Mouse (Mus musculus) lung, embryonic 14.5 days (tissue): Measurements from ENCODE around the gene Selenon. TPM values are rescaled to one million over a fixed set of nuclear protein-coding genes. Genes with fewer than 3 reads are reported as not detected.

Source experiments
- ATAC-seq: fragments of 200-750 bp; cut with Nextera tagmentation; 2 replicates; pipeline ENCODE4 v1.8.0; 2017; ENCODE audit warnings: mild to moderate bottlenecking, moderate TSS enrichment, moderate library complexity; ENCODE audit not compliant: insufficient read depth
- DNase-seq: peaks from one replicate; pipeline ENCODE4 v3.0.0-alpha.2; 2015
- H3K27ac ChIP-seq: fragments of 300-500 bp; sonication (generic); 2 replicates; pipeline ENCODE4 v1.5.1; 2014; ENCODE audit warnings: low read depth, mild to moderate bottlenecking, moderate library complexity
- H3K27me3 ChIP-seq: fragments of 300-500 bp; sonication (generic); 2 replicates; pipeline ENCODE4 v1.6.1; 2014; ENCODE audit warnings: low read length, control low read depth; ENCODE audit not compliant: insufficient read depth
- H3K36me3 ChIP-seq: fragments of 300-500 bp; sonication (generic); 2 replicates; pipeline ENCODE4 v1.6.1; 2014; ENCODE audit warnings: control low read depth; ENCODE audit not compliant: insufficient read depth
- H3K4me1 ChIP-seq: fragments of 300-500 bp; sonication (generic); 2 replicates; pipeline ENCODE4 v1.6.1; 2014; ENCODE audit warnings: antibody characterized with exemption, control low read depth; ENCODE audit not compliant: insufficient read depth
- H3K4me2 ChIP-seq: fragments of 300-500 bp; sonication (generic); 2 replicates; pipeline ENCODE4 v1.6.1; 2014; ENCODE audit warnings: mild to moderate bottlenecking
- H3K4me3 ChIP-seq: fragments of 300-500 bp; sonication (generic); 2 replicates; pipeline ENCODE4 v1.5.1; 2014; ENCODE audit warnings: low read depth, low read length
- H3K9ac ChIP-seq: fragments of 300-500 bp; sonication (generic); 2 replicates; pipeline ENCODE4 v1.6.1; 2014
- H3K9me3 ChIP-seq: fragments of 300-500 bp; sonication (generic); 2 replicates; pipeline ENCODE4 v1.6.1; 2016; ENCODE audit warnings: low read depth, low read length, control low read depth
- CTCF ChIP-seq: IDR thresholded peaks from 2 replicates; pipeline ENCODE4 v1.5.1; 2016; ENCODE audit warnings: antibody characterized with exemption, low read depth
- WGBS: fragments of 180-500 bp; shearing (Covaris S2); extraction: QIAGEN DNeasy Blood & Tissue Kit; methylation state at CpG from one replicate; pipeline ENCODE4 v1.1.7; 2014; 5-methylcytosine and 5-hydroxymethylcytosine counted together
- polyA plus RNA-seq: library from polyadenylated mRNA; unstranded; fragments of >200 nt; fragmentation: Nextera tagmentation; extraction: Ambion mirVana; gene quantifications from 2 replicates; pipeline ENCODE4 v1.2.1, GENCODE M21; 2014

Gene Selenon
- polyA plus RNA-seq, 1 experiment from 2014 or later: 62.0 TPM

- ATAC-seq: no peak
- H3K36me3 ChIP-seq: no peaks in the 10 kb centered on the region
- H3K4me2 ChIP-seq: no peak overlapping the region
These were observed 5.8 kb upstream of the Selenon start for GRCm38 (mm10) chr4:134557626-134558249.

GRCm38 (mm10) chr4:134555956-134556580, 4.1 kb upstream of the Selenon start:
- no peak for DNase-seq
- no peak overlapping the region for H3K4me3 ChIP-seq
- H3K9ac ChIP-seq: no peak overlapping the region
- 71% methylated on average over 8 of the region's 8 CpGs for WGBS
- no peak overlapping the region for H3K4me2 ChIP-seq
- H3K9me3 ChIP-seq: no peaks in the 10 kb centered on the region
- H3K27ac ChIP-seq: no peak overlapping the region
- peak; percentile 50; the same call in 1 of the 2 replicates for TF ChIP-seq CTCF
- no peaks in the 10 kb centered on the region for H3K4me1 ChIP-seq
- no peaks in the 10 kb centered on the region for H3K27me3 ChIP-seq
- H3K36me3 ChIP-seq: no peaks in the 10 kb centered on the region
- no peak for ATAC-seq

More at GRCm38 (mm10) chr4:134557626-134558249, 5.8 kb upstream of the Selenon start:
- H3K9ac ChIP-seq: no peak overlapping the region
- no peaks in the 10 kb centered on the region for H3K4me1 ChIP-seq
- no peaks in the 10 kb centered on the region for H3K27me3 ChIP-seq
- no peak overlapping the region for H3K27ac ChIP-seq
- 16% methylated on average over 15 of the region's 16 CpGs for WGBS
- TF ChIP-seq CTCF: no peak
- DNase-seq: no peak
- H3K4me3 ChIP-seq: no peak overlapping the region
- no peaks in the 10 kb centered on the region for H3K9me3 ChIP-seq

- DNase-seq (no peak), ATAC-seq (no peak)
- no peaks in the 10 kb centered on the region for H3K27me3 ChIP-seq
- H3K27ac ChIP-seq: no peak overlapping the region
- H3K4me3 ChIP-seq: no peak overlapping the region
- 0 out of 2 replicates have a peak, but pooled peaks cover 2% of the 10 kb centered on the region for H3K4me1 ChIP-seq
- TF ChIP-seq CTCF: no peak
- no peak overlapping the region for H3K9ac ChIP-seq
- H3K36me3 ChIP-seq: peaks cover 18% of the 10 kb centered on the region
- H3K9me3 ChIP-seq: peaks cover 6% of the 10 kb centered on the region; the same call in 1 of the 2 replicates
- WGBS: 68% methylated on average over 1 of the region's 1 CpGs
- no peak overlapping the region for H3K4me2 ChIP-seq
These were observed 1.7 kb upstream of the Selenon start for GRCm38 (mm10) chr4:134553631-134554030.

- Histone ChIP-seq H3K4me1 (0 out of 2 replicates have a peak, but pooled peaks cover 3% of the 10 kb centered on the region), H3K4me2 (no peak overlapping the region), H3K9me3 (peaks cover 6% of the 10 kb centered on the region; the same call in 1 of the 2 replicates), H3K4me3 (no peak overlapping the region), H3K9ac (no peak overlapping the region), H3K36me3 (peaks cover 50% of the 10 kb centered on the region), H3K27ac (no peak overlapping the region), H3K27me3 (no peaks in the 10 kb centered on the region)
- 97% methylated on average over 8 of the region's 8 CpGs for WGBS
- TF ChIP-seq CTCF: peak; percentile 34
- ATAC-seq (no peak), DNase-seq (no peak)
These were observed 2.1 kb downstream of the Selenon start for GRCm38 (mm10) chr4:134549899-134550298.

- peak overlapping the region; percentile 11; the same call in 1 of the 2 replicates for H3K9ac ChIP-seq
- H3K4me3 ChIP-seq: no peak overlapping the region
- DNase-seq: peak; percentile 68
- WGBS: 62% methylated on average over 18 of the region's 18 CpGs
- H3K4me2 ChIP-seq: no peak overlapping the region
- no peak overlapping the region for H3K27ac ChIP-seq
- H3K27me3 ChIP-seq: no peaks in the 10 kb centered on the region
- TF ChIP-seq CTCF: no peak
- ATAC-seq: no peak
- peaks cover 6% of the 10 kb centered on the region; the same call in 1 of the 2 replicates for H3K9me3 ChIP-seq
- H3K4me1 ChIP-seq: 0 out of 2 replicates have a peak, but pooled peaks cover 3% of the 10 kb centered on the region
- peaks cover 60% of the 10 kb centered on the region for H3K36me3 ChIP-seq
These were observed 3.6 kb downstream of the Selenon start for GRCm38 (mm10) chr4:134548169-134548938.

- no peak overlapping the region; the same call in 1 of the 2 replicates for H3K9ac ChIP-seq
- H3K4me2 ChIP-seq: no peak overlapping the region
- 0 out of 2 replicates have a peak, but pooled peaks cover 3% of the 10 kb centered on the region for H3K4me1 ChIP-seq
- DNase-seq (peak; percentile 58), ATAC-seq (no peak)
- TF ChIP-seq CTCF: no peak
- peaks cover 6% of the 10 kb centered on the region; the same call in 1 of the 2 replicates for H3K9me3 ChIP-seq
- H3K4me3 ChIP-seq: no peak overlapping the region
- peak overlapping the region; percentile 60; the same call in 1 of the 2 replicates for H3K27ac ChIP-seq
- peaks cover 73% of the 10 kb centered on the region for H3K36me3 ChIP-seq
- no peaks in the 10 kb centered on the region for H3K27me3 ChIP-seq
- WGBS: 53% methylated on average over 9 of the region's 9 CpGs
These were observed 4.9 kb downstream of the Selenon start for GRCm38 (mm10) chr4:134546814-134547705.
